Mouse (Mus musculus): ENCODE measurements around the gene Vegfc.

Gene Vegfc

GRCm38 (mm10) chr8:54077271-54078120 is at the start of gene Vegfc:
Gene Vegfc, plus strand, starts transcription at chr8:54077606.
- peak; percentile 39 for DNase-seq

DNA sequence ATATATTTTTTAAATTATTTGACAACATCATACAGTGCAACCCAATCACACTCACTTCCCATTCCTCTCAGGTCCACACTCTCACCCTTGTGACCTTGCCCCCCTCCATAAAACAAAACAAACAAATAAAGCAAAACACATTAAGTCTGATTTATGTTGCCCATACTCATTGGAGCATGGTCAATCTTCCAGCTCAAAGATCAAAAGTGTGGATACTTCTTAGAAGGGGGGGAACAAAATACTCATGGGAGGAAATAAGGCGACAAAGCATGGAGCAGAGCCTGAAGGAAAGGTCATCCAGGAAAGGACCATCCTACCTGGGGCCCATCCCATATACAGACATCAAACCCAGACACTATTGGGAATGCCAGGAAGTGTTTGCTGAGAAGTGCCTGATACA is 42.8 kb upstream of the Vegfc start:
- DNase-seq, result no peak

- DNase-seq, result no peak
These were observed 34.8 kb upstream of the Vegfc start for GRCm38 (mm10) chr8:54042601-54043000.

GRCm38 (mm10) chr8:54043468-54043867 is 33.9 kb upstream of the Vegfc start:
- no peak for DNase-seq

DNA sequence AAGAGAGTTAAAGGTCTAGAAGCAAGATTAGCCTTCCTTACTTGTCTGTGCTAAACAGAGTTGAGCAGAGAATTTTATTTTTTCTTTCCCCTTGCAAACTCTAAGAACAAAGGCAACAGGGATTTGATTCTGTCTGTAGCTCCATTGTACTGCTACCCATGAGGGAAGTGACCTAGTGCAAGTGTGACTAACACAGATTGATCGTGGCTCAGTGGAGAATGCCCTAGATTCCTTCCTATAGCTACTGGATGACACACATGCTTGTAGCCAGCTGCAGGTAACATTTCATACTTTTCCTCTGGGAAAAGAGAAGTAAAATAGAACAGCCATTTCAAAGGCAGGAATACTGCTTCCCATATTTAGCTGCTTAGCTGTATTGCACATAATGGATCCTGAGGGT is 24.2 kb upstream of the Vegfc start:
- DNase-seq, result no peak

DNA sequence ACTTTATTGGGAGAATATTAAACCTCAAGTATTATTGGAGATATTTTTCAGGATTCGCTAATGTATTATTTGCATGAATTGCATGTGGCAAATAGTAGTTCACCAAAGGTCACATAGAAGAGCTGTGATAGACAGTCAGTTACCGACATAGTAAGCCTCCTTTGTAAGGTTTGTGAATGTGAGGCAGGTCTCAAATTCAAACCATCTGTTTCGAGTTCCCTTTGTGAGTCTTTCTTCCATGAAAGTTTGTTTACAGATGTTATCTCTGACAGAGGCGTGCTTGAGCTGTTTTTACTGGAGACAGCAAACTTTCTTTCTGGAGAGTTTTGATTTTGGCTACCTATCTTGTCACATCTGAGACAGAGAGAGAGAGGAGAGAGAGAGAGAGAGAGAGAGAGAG is 11.9 kb upstream of the Vegfc start:
- no peak for DNase-seq

GRCm38 (mm10) chr8:54076301-54076700 is 1.1 kb upstream of the Vegfc start:
- DNase-seq, result no peak

DNA sequence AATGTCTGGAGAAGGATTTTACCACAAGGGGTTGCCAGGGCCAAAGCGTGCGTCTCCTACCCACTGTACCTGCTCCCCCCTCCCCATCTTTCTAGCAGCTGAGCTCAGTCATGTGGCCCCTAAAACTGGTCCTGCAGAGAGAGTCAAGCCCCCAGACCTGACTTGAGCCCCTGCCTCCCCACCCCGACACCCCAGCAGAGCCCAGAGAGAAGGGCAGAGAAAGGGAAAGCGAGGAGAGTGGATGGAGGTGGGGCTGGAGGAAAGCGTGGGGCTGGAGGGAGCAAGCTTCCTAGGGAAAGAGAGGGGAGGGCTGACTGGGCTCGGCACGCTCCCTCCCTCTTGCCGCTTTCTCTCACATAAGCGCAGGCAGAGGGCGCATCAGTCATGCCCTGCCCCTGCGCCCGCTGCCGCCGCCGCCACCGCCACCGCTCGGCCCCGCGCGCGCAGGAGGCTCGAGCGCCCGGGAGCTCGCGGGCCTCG is 575 bp upstream of the Vegfc start:
- DNase-seq, result peak; percentile 64

DNA sequence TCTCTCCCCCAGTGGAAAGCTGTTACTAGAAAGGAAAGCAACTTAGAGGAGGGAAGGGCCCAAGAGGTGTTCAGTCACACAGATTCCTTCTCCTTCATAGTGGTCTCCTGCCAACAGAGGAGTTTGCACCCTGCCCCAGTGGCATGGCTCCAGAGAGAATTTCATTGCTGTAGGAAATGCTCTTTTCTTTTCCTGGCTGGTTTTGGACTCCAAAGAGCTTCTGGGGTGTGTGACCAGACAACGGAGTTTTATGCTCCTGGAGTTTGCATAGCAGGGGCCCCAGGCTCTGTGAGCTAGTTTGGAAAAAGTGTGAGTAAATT is 675 bp downstream of the Vegfc start:
- DNase-seq, result no peak

- DNase-seq, result no peak
These were observed 1.6 kb downstream of the Vegfc start for GRCm38 (mm10) chr8:54079001-54079400.

DNA sequence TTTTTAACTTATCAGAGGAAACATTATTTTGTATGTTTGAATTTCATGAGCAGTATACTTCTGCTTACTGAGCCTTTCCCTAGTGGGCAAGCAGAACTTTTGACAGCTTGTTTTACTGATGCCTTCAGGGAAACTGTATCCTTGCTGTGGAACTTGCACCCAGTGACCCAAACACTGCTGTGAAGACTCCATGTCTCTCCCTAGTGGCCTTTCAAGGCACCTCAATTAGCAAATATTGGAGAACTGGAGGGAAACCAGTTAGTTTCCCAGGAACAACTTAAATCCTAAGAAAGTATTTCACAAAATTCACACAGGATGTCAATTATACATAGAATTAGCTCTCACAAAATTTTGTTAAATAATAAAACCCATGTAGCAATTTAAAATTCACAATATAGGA is 2.2 kb downstream of the Vegfc start:
- no peak for DNase-seq

GRCm38 (mm10) chr8:54085896-54086295 is 8.5 kb downstream of the Vegfc start:
- DNase-seq, result no peak

DNA sequence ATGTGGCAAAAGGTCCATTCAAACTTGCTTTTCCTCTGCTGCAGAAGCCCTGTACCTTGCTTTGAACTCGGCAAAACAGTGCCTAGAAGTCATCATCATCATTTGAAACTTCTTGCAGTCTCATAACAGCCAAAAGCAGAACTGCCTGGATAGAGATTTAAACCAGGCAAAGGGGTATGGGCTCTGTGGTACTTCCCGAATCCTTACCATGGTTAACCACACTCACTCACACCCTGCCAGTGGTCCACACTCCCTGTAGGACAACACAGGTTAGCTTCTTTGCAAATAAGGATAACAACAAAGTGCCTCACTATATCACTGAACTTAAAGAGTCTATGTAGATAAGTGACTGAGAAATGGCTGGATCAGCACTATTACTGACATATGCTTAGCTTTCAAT is 9.7 kb downstream of the Vegfc start:
- no peak for DNase-seq

GRCm38 (mm10) chr8:54089204-54089603 is 11.8 kb downstream of the Vegfc start:
- no peak for DNase-seq

DNA sequence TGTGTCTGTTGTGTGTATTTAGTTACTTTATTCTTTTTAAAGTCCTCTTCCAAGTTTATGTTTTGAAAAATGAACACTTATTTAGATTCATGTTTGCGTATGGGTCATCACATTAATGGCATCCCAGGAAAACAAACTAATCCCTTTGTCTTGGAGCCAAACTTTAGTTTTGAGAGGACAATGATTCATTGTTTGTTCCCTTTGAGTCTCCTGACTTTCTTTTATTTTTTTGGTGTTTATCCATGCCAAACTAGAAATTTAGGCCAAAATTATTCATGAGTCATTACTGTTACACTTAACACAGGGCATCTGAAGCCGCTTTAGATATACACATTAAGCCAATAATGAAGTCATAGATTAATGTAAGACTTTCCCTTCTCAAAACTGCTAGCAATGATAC is 12.5 kb downstream of the Vegfc start:
- no peak for DNase-seq

DNA sequence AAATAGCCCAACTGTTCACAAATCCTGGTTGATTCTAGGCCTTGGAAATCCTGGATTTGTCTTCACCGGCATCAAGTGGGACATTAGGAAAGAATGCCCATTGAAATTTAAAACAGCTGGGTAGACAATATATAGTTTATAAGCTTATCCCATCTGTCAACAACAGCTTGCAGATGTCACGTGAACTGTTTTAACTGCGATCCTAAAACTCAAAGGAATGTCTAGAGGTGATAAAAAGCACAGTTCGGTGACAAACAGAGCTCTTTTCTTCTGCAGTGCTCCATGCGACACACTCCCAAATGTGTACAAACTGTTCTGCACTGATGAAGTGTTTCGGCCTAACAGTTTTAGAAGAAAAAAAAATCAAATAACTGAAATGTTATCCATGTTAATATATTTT is 22.7 kb downstream of the Vegfc start:
- no peak for DNase-seq

- DNase-seq, result no peak
These were observed 37.2 kb downstream of the Vegfc start for GRCm38 (mm10) chr8:54114581-54114980.

DNA sequence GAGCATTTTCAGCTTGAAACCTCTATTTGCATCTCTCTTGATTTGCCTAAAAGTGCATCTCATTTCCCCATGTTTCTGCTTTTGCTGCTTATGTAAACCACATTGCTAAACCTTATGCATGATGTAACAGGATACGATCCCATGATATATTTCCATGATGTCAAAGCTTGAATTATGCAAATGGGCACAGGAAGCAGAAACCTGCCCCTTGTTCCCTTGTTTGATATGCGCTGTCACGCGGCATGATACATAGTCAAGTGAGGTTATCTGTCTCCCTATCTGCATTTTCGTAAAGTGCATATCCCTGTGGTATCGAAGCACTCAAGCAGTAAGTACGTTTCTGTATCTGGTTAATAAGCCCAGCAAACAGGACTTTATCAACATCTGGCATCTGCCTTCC is 42.7 kb downstream of the Vegfc start:
- DNase-seq, result no peak

DNA sequence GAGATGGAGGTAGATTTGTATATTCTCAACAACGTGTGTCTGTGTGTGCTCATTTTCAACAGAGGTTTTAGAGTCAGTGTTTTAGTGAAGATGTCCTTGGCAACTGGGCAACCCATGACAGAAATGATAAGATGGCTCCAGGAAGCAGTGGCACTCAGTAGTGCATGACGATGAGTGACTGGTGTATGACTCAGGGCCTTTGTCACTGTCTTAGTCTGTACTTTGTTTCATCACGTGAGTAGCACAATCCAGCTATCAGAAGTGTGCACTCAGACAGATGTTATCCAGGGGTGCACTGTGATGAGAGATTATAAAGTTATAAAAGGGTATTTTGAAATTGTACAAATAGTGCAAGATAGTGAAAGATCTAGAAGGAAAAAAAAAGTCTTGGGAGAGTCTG is 44.5 kb downstream of the Vegfc start:
- no peak for DNase-seq

GRCm38 (mm10) chr8:54122345-54122744 is 44.9 kb downstream of the Vegfc start:
- DNase-seq, result no peak

DNA sequence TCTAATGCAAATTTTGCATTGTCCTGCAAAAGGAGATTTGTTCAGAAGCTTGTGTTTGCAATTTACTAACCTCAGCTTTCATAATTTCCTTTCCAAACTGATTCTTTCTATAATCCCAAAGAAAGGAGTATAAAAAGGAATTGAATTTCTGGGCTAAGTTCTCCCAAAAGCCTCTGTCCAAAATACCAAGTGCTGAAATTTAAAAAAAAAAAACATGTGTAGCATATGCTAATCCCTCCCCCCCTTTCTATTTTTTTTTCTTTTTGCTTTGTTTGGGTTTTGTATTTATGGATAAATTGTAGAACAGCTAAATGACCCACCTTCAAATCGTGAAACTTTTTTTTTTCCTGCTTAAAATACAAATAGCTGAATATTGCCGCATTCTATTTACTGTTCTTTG is 53.2 kb downstream of the Vegfc start:
- DNase-seq, result no peak

GRCm38 (mm10) chr8:54153240-54153639 is 75.8 kb downstream of the Vegfc start:
- DNase-seq, result peak; percentile 60

GRCm38 (mm10) chr8:54163505-54163904 is 86.1 kb downstream of the Vegfc start:
- no peak for DNase-seq

DNA sequence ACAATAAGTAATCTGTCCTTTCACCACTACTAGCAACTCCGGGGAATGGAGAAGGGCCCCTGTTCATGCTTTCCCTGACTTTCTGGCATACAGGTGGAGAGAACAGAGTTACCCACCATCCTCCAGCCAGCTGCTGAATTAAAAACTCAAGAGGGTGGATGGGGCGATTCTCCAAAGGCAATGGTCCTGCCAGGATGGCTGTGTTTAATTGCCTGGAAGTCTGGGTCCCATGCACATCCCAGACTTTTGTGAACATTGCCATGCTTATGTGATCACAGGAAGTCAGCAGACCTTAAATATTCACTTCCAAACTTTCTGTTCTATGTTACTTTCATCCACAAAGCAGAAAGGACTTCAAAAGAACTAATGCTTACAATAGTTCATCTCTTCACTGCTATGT is 107.9 kb downstream of the Vegfc start:
- no peak for DNase-seq

DNA sequence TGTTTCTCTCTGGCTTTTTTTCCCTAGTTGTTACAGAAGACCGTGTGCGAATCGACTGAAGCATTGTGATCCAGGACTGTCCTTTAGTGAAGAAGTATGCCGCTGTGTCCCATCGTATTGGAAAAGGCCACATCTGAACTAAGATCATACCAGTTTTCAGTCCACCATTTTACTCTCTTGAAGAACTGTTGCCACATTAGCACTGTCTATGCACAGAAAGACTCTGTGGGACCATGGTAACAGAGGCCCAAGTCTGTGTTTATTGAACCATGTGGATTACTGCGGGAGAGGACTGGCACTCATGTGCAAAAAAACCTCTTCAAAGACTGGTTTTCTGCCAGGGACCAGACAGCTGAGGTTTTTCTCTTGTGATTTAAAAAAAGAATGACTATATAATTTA is 108.5 kb downstream of the Vegfc start:
- DNase-seq, result no peak
